Mouse (Mus musculus) adrenal gland, adult (tissue): ENCODE results near the gene Tgfbr3.

Experiments
- DNase-seq, 2 experiments: peaks; one replicate each; pipeline ENCODE4 v3.0.0; 2022 to 2023; ENCODE audit warnings: low spot score in 1 of 2; ENCODE audit not compliant: inconsistent age in 2 of 2

Tgfbr3 gene

GRCm38 (mm10) chr5:107289234-107289764 is at the start of gene Tgfbr3:
Gene Tgfbr3 (minus strand): TSS chr5:107289629.
- peak; percentile 95 to 97 for DNase-seq

GRCm38 (mm10) chr5:107330916-107331421 is 41.5 kb upstream of the Tgfbr3 start, which contains the start of gene Brdt:
Gene Brdt (plus strand): TSS chr5:107331159.
- no peak for DNase-seq

GRCm38 (mm10) chr5:107320703-107321102 is 31.3 kb upstream of the Tgfbr3 start:
- peak in 1 of 2 experiments; percentile 72 for DNase-seq

- DNase-seq, result peak; percentile 67 to 75
These were observed 27.7 kb upstream of the Tgfbr3 start for GRCm38 (mm10) chr5:107317141-107317540.

GRCm38 (mm10) chr5:107307432-107307831 is 18.0 kb upstream of the Tgfbr3 start:
- DNase-seq, result no peak

- no peak for DNase-seq
These were observed 14.8 kb upstream of the Tgfbr3 start for GRCm38 (mm10) chr5:107304117-107304825.

GRCm38 (mm10) chr5:107303350-107303861 is 14.0 kb upstream of the Tgfbr3 start:
- DNase-seq, result peak in 1 of 2 experiments; percentile 27

- no peak for DNase-seq
These were observed 9.4 kb upstream of the Tgfbr3 start for GRCm38 (mm10) chr5:107298854-107299253.

GRCm38 (mm10) chr5:107296512-107297322 is 7.3 kb upstream of the Tgfbr3 start:
- DNase-seq, result peak in 1 of 2 experiments; percentile 24

GRCm38 (mm10) chr5:107295817-107296511 is 6.5 kb upstream of the Tgfbr3 start:
- peak; percentile 33 to 76 for DNase-seq

GRCm38 (mm10) chr5:107295061-107295816 is 5.8 kb upstream of the Tgfbr3 start:
- peak; percentile 95 to 98 for DNase-seq

GRCm38 (mm10) chr5:107294041-107294440 is 4.6 kb upstream of the Tgfbr3 start:
- DNase-seq, result no peak

GRCm38 (mm10) chr5:107289986-107290385 is 557 bp upstream of the Tgfbr3 start:
- peak in 1 of 2 experiments; percentile 61 for DNase-seq

- peak; percentile 48 to 89 for DNase-seq
These were observed 799 bp downstream of the Tgfbr3 start for GRCm38 (mm10) chr5:107288427-107289233.

GRCm38 (mm10) chr5:107287908-107288267 is 1.5 kb downstream of the Tgfbr3 start:
- DNase-seq, result peak; percentile 37 to 79

- DNase-seq, result peak; percentile 76 to 92
These were observed 2.0 kb downstream of the Tgfbr3 start for GRCm38 (mm10) chr5:107287254-107287907.

- DNase-seq, result peak in 1 of 2 experiments; percentile 39
These were observed 3.9 kb downstream of the Tgfbr3 start for GRCm38 (mm10) chr5:107285563-107285962.

GRCm38 (mm10) chr5:107283935-107284524 is 5.4 kb downstream of the Tgfbr3 start:
- DNase-seq, result peak; percentile 17 to 76
